ENCODE assay signal across 19 mouse cellular contexts in the genomic region with DNA sequence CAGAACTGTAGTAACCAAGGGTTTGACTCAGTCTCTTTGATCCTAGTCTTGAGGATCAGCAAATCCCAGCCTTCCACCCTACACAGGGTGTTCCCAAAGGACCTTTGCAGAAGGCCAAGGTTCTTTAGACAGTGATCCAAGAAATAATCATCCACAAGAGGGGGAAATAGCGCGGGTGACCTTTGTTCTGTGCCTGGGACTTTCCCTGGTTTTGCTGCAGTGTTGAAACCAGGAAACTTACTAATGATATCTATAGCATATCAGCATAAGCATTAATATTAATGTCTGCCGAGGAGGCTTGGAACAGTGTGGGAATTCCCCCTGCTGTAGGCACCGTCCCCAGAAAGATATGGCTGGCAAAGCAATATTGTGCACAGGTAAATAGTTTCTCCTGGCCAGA.
DNase-seq lines count a peak whose midpoint lies in the region; ATAC-seq and TF ChIP-seq lines count a peak whose summit lies in the region.
"Had no signal": no experiment of that assay in that cellular context is flagged by ENCODE, and none has a peak within 500 bp of the region (broad histone marks: within the 10 kb centered on the region; RNA-seq: fewer than 3 reads in every experiment).

No protein-coding gene starts in this region.

- H3K27ac ChIP-seq in heart, embryonic 11.5 days (ENCODE audit: low read depth, low read length): no peak overlapping the region
- H3K27ac ChIP-seq in small intestine, adult 2 months (ENCODE audit: insufficient read depth, low read depth, low read length): peak overlapping the region; percentile 94
- H3K27ac ChIP-seq: forebrain, embryonic 13.5 days; heart, adult 2 months; hindbrain, embryonic 10.5 days; hindbrain, embryonic 15.5 days had no signal

- intact Hi-C loops in gastrocnemius, postnatal 36 days (cut with DNase I): no loop called here

- H3K36me3 ChIP-seq in heart, embryonic 11.5 days (ENCODE audit: control insufficient read depth, insufficient read depth, low read length): no peaks in the 10 kb centered on the region
- H3K36me3 ChIP-seq in small intestine, adult 2 months (ENCODE audit: control insufficient read depth, insufficient read depth, low read length): no peaks in the 10 kb centered on the region
- H3K36me3 ChIP-seq: heart, embryonic 12.5 days; hindbrain, embryonic 10.5 days; hindbrain, embryonic 15.5 days had no signal

- DNase-seq in heart, adult 11 months: peak; percentile 76
- DNase-seq in CD4-positive, CD25-positive, alpha-beta regulatory T cell, adult 2 months (ENCODE audit: low read depth, low spot score): peak; percentile 22
- DNase-seq in gastrocnemius, postnatal 36 days: no peak
- DNase-seq in frontal cortex, adult 2 months (ENCODE audit: extremely low spot score in 1 of 2, low spot score in 1 of 2): no peak
- DNase-seq in frontal cortex, postnatal 10 days (ENCODE audit: low spot score in 2 of 2): no peak
- DNase-seq: adrenal gland, adult 8-10 months; B cell, adult 2 months; cerebellum, adult 11 months; cerebellum, adult 9-10 months; cerebellum, postnatal 36 days; forebrain, postnatal 0 days; heart, adult 2 months had no signal

- no peaks in the 10 kb centered on the region for H3K9me3 ChIP-seq in heart, embryonic 11.5 days (replicated peaks; ENCODE audit: control insufficient read depth, low read length)
- H3K9me3 ChIP-seq: forebrain, embryonic 13.5 days; heart, embryonic 12.5 days; hindbrain, embryonic 10.5 days; hindbrain, embryonic 15.5 days had no signal

- ATAC-seq in heart, embryonic 11.5 days (replicated peaks; ENCODE audit: insufficient number of reproducible peaks, low FRiP score, low TSS enrichment): no peak
- ATAC-seq in inflammation-experienced regulatory T-cells, adult 6 months: peak; percentile 68
- ATAC-seq: forebrain, embryonic 13.5 days; forebrain, postnatal 0 days had no signal

- no peak overlapping the region for H3K4me2 ChIP-seq in heart, embryonic 11.5 days
- H3K4me2 ChIP-seq: forebrain, embryonic 13.5 days; heart, embryonic 12.5 days; hindbrain, embryonic 15.5 days had no signal

- WGBS in heart, embryonic 11.5 days (ENCODE audit: insufficient replicate concordance): 87% methylated on average over 4 of the region's 4 CpGs
- 24% methylated on average over 4 of the region's 4 CpGs for WGBS in small intestine, adult 2 months

- H3K4me1 ChIP-seq in heart, embryonic 11.5 days (ENCODE audit: control insufficient read depth, insufficient read depth, low read length): no peaks in the 10 kb centered on the region
- peaks cover 28% of the 10 kb centered on the region; the same call in 1 of the 2 replicates for H3K4me1 ChIP-seq in small intestine, adult 2 months (ENCODE audit: control insufficient read depth, insufficient read depth, insufficient read length, low read length)
- H3K4me1 ChIP-seq: forebrain, embryonic 13.5 days; heart, embryonic 12.5 days; hindbrain, embryonic 10.5 days; hindbrain, embryonic 15.5 days had no signal

- no peak for TF ChIP-seq CTCF in small intestine, adult 2 months (IDR thresholded peaks at IDR 0.05; ENCODE audit: extremely low read depth, insufficient read length, insufficient replicate concordance, low read depth, low read length)

- H3K27me3 ChIP-seq in heart, embryonic 11.5 days (ENCODE audit: control insufficient read depth, insufficient read depth, low read length): no peaks in the 10 kb centered on the region
- H3K27me3 ChIP-seq in small intestine, adult 2 months (ENCODE audit: control insufficient read depth, insufficient read depth, low read length): no peaks in the 10 kb centered on the region
- H3K27me3 ChIP-seq: forebrain, embryonic 13.5 days; heart, embryonic 12.5 days; hindbrain, embryonic 15.5 days had no signal

- no peak for TF ChIP-seq POLR2A in small intestine, adult 2 months (IDR thresholded peaks at IDR 0.05; ENCODE audit: low read depth, low read length)

- H3K9ac ChIP-seq in heart, embryonic 11.5 days (ENCODE audit: low read depth, low read length): no peak overlapping the region
- H3K9ac ChIP-seq: forebrain, embryonic 13.5 days; forebrain, postnatal 0 days; heart, embryonic 12.5 days; hindbrain, embryonic 15.5 days had no signal

- H3K4me3 ChIP-seq in heart, embryonic 11.5 days (ENCODE audit: low read depth, low read length): no peak overlapping the region
- H3K4me3 ChIP-seq in small intestine, adult 2 months (ENCODE audit: low read depth, low read length): no peak overlapping the region
- H3K4me3 ChIP-seq: forebrain, embryonic 13.5 days; heart, adult 2 months; heart, embryonic 12.5 days; hindbrain, embryonic 10.5 days; hindbrain, embryonic 15.5 days had no signal

Comparison
In these comparisons a context has a peak if more than half of its experiments do, and no peak if none do; other contexts are left out.
1. DNase-seq: peak in heart, adult 11 months (single experiment) and CD4-positive, CD25-positive, alpha-beta regulatory T cell, adult 2 months (single experiment); none in gastrocnemius, postnatal 36 days (0 of 2), frontal cortex, adult 2 months (0 of 2) and frontal cortex, postnatal 10 days (0 of 2).